In genomic region chr10:34172663-34173282, GRCm38 (mm10) we compare ENCODE assay signal across 25 mouse cellular contexts. TPM values are rescaled to one million over a fixed set of nuclear protein-coding genes. Genes with fewer than 3 reads are reported as not detected.
A peak's percentile ranks its signal among the peaks of the same experiment; 100 is the strongest.
DNase-seq lines count a peak whose midpoint lies in the region; ATAC-seq lines count a peak whose summit lies in the region.
"Had no signal": no experiment of that assay in that cellular context is flagged by ENCODE, and none has a peak within 500 bp of the region (broad histone marks: within the 10 kb centered on the region; RNA-seq: fewer than 3 reads in every experiment).

No protein-coding gene starts in this region.

- intact Hi-C loops in left cerebral cortex, postnatal 10 days (cut with DNase I): no loop called here

- H3K9ac ChIP-seq in kidney, embryonic 15.5 days: no peak overlapping the region
- H3K9ac ChIP-seq: embryonic facial prominence, embryonic 13.5 days; forebrain, postnatal 0 days; limb, embryonic 13.5 days; midbrain, embryonic 13.5 days had no signal

- H3K4me1 ChIP-seq in kidney, embryonic 15.5 days: no peaks in the 10 kb centered on the region
- H3K4me1 ChIP-seq: hindbrain, embryonic 10.5 days; midbrain, embryonic 13.5 days had no signal

- no peak overlapping the region for H3K27ac ChIP-seq in kidney, embryonic 15.5 days
- H3K27ac ChIP-seq: embryonic facial prominence, embryonic 13.5 days; hindbrain, embryonic 10.5 days; limb, embryonic 13.5 days; midbrain, embryonic 13.5 days; stomach, postnatal 0 days had no signal

- H3K9me3 ChIP-seq in kidney, embryonic 15.5 days (replicated peaks): no peaks in the 10 kb centered on the region
- H3K9me3 ChIP-seq: embryonic facial prominence, embryonic 13.5 days; hindbrain, embryonic 10.5 days; limb, embryonic 13.5 days; midbrain, embryonic 13.5 days had no signal

- H3K27me3 ChIP-seq in kidney, embryonic 15.5 days: no peaks in the 10 kb centered on the region
- H3K27me3 ChIP-seq: embryonic facial prominence, embryonic 13.5 days; limb, embryonic 13.5 days; midbrain, embryonic 13.5 days had no signal

- H3K4me2 ChIP-seq in kidney, embryonic 15.5 days: no peak overlapping the region
- H3K4me2 ChIP-seq: embryonic facial prominence, embryonic 13.5 days; limb, embryonic 13.5 days; midbrain, embryonic 13.5 days had no signal

- H3K4me3 ChIP-seq in kidney, embryonic 15.5 days (replicated peaks): no peak overlapping the region
- H3K4me3 ChIP-seq: embryonic facial prominence, embryonic 13.5 days; hindbrain, embryonic 10.5 days; limb, embryonic 13.5 days; midbrain, embryonic 13.5 days had no signal

- no peak for DNase-seq in kidney, postnatal 10 days
- DNase-seq in 416B (ENCODE audit: low read depth): peak; percentile 83
- peak; percentile 35 for DNase-seq in induced T-regulatory cell, adult 2 months (ENCODE audit: low read depth)
- DNase-seq in gastrocnemius, postnatal 10 days: no peak
- no peak for DNase-seq in left cerebral cortex, postnatal 10 days (ENCODE audit: extremely low spot score in 1 of 2, low spot score in 2 of 2)
- DNase-seq in spleen, postnatal 10 days (ENCODE audit: low spot score in 2 of 2): no peak
- DNase-seq: adrenal gland, adult 8-10 months; cerebellum, adult 18-20 months; forebrain, postnatal 0 days; gastrocnemius, postnatal 14 days; kidney, postnatal 14 days; layer of hippocampus, adult 9-11 months; lung, adult 18-20 months; lung, postnatal 4 days; spleen, adult 18-20 months; thymus, postnatal 14 days had no signal

- peak; percentile 76; the same call in 1 of the 2 replicates for ATAC-seq in kidney, embryonic 15.5 days (replicated peaks; ENCODE audit: low FRiP score)
- ATAC-seq in CD4-positive, CD25-positive, alpha-beta regulatory T cell, adult 4 months: peak; percentile 64
- ATAC-seq: forebrain, postnatal 0 days; midbrain, embryonic 13.5 days had no signal

- no peaks in the 10 kb centered on the region for H3K36me3 ChIP-seq in kidney, embryonic 15.5 days
- H3K36me3 ChIP-seq: embryonic facial prominence, embryonic 13.5 days; hindbrain, embryonic 10.5 days; limb, embryonic 13.5 days; midbrain, embryonic 13.5 days had no signal

- WGBS in kidney, embryonic 15.5 days: 46% methylated on average over 4 of the region's 4 CpGs

RNA-seq across cellular contexts. Expression of gene Dse, which starts 34.7 kb away (rescaled TPM):
- polyA plus RNA-seq in kidney, embryonic 15.5 days (2015; fragmentation: Nextera tagmentation; extraction: Ambion mirVana): 22.2 and 23.5 TPM in 2 replicates
- 1 to 10 TPM; 1.3 to 2.0 TPM for polyA plus RNA-seq in CD4-positive, CD25-positive, alpha-beta regulatory T cell, adult 4 months (2017; shearing (Covaris generic))
- total RNA-seq in gastrocnemius, postnatal 10 days (2021): 10 to 100 TPM; 12.6 to 16.7 TPM
- 10 to 100 TPM in 1 of 2 experiments, 1 to 10 TPM in 1; 6.0 to 10.5 TPM for total RNA-seq in left cerebral cortex, postnatal 10 days (2021)
- total RNA-seq: MEL had no signal

RNA-seq across cellular contexts. Expression of gene Calhm6, which starts 45.0 kb away (rescaled TPM):
- 0.75 and 0.90 TPM in 2 replicates for polyA plus RNA-seq in kidney, embryonic 15.5 days (2015; fragmentation: Nextera tagmentation; extraction: Ambion mirVana)
- 10 to 100 TPM; 45.0 to 54.8 TPM for polyA plus RNA-seq in CD4-positive, CD25-positive, alpha-beta regulatory T cell, adult 4 months (2017; shearing (Covaris generic))
- under 1 TPM in 1 of 2 experiments, not detected in 1; 0.45 TPM for total RNA-seq in gastrocnemius, postnatal 10 days (2021)
- total RNA-seq in left cerebral cortex, postnatal 10 days (2021): under 1 TPM; 0.32 to 0.77 TPM
- total RNA-seq: MEL had no signal
- polyA plus RNA-seq: neural tube, embryonic 11.5 days had no signal

Comparison
In these comparisons a context has a peak if more than half of its experiments do, and no peak if none do; other contexts are left out.
1. DNase-seq: peak in 416B (single experiment) and induced T-regulatory cell, adult 2 months (single experiment); none in kidney, postnatal 10 days (single experiment), gastrocnemius, postnatal 10 days (single experiment), left cerebral cortex, postnatal 10 days (0 of 2) and spleen, postnatal 10 days (0 of 2).